Mouse (Mus musculus) stomach, postnatal 0 days (tissue): ENCODE results near the gene Pck1.

Source experiments
- CTCF ChIP-seq: IDR thresholded peaks from 2 replicates; pipeline ENCODE4 v1.5.1; 2016; ENCODE audit warnings: antibody characterized with exemption, low read depth, mild to moderate bottlenecking, moderate library complexity
- EP300 ChIP-seq: optimal IDR thresholded peaks from 2 replicates; pipeline ENCODE3; 2016; ENCODE audit warnings: antibody characterized with exemption

DNA sequence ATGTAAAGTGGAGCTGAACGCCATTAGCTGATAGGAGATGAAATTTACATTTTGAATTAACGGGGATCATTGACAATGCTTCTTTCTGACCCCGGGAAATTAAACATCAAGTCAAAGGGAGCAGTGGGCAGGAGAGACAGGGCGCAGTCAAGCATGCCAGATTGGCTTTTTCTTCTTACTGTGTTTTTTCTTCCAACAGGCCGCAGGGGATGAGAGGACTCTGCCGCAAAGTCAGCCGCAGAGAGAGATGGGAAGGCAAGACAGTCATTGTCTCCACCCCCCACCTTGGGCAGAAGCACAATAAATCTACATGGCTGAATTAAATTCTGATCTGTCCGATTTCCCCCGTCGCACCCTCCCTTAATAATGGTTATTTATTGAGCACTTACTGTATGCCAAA, 12.5 kb downstream of the Pck1 start:
- no peak for TF ChIP-seq CTCF
- no peak for TF ChIP-seq EP300
